Mouse (Mus musculus): Measurements from ENCODE around the gene Dlg2. TPM values are rescaled to one million over a fixed set of nuclear protein-coding genes. Genes with fewer than 3 reads are reported as not detected.

The Dlg2 gene
- total RNA-seq, 2 experiments from 2014 or later, result 0.25 to 0.54 TPM

DNA sequence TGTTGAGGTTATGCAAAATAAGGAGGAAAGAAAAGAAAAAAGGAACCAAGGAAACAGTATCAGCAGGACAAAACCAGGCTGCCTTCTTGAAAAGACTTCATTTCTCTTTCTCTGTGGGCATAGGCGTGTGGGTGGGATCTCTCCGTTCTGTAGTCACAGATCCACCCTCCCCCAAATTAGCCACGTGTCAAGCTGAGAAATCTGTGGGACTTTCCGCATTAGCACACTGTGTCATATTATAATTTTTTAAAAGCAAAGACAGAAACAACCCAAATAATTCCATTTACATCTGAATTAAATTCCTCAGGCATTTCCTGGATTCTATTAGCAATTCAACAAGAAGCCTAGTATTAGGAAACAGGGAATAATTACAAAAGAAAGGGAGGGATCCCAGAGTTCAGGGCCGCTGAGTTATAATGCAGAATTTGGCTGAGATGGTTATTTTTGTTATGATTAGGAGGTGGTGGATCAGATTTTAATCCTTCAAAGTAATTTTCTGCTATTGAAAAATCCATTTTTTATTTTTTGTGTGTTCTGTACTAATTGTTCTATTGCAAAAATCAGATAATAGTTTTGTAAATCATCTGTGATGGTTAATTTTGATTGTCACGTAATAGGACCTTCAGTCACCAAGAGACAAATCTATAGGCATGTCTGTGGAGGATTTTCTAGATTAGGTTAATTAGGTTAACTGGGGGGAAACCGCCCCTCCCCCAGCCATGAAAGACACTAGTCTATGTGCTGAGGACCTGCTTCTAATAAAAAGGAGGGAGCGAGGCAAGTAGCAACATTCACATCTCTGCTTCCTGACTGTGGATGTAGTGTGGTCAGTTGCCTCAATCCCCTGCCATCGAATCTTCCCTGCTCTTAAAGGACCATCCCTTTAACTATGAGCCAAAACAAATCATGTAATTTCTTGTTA lies 63.3 kb downstream of the Dlg2 start:
- no peak for ATAC-seq (replicated peaks; ENCODE audit: poor library complexity)

DNA sequence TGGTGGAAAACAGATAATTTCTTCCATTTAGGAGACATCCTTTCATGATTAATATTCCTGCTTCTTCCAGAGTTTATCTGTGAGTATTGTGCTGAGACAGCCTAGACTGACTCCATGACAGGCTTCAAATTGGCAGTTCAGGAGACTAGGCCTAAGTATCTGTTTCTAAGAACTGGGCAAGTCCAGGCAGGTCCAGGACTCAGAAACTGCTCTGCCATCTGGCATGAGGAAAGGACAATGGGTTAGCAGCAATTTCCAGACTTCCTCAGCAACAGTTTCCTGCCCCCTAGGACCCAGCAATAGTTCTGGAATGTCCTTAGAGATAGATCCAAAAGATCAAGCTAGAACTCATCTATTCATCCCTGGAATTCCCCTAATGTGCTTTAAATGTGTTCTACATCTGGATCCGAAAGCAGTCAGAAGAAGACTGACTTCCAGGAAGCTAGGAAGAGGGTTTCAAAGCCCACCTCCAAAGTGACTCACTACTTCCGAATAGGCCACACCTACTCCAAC lies 64.4 kb downstream of the Dlg2 start:
- ATAC-seq (replicated peaks; ENCODE audit: poor library complexity), result no peak

DNA sequence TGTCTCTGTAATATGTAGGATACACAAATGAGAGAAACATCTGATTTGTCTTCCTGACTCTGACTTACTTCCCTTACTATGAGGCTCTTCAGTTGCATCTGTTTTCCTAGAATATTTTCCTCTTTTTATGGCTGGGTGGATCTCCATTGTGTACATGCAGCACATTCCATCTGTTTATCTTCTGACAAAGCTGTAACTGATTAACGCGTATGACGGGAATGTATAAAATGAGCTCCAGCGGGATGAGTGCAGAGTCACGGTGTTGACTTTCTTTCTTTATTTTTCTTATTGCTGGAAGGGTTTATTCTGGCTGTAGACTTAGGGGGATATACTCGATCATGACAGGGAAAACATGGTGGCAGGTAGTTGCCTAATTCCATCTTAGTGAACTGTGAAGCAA lies 76.9 kb downstream of the Dlg2 start:
- no peak for ATAC-seq (replicated peaks; ENCODE audit: poor library complexity)

DNA sequence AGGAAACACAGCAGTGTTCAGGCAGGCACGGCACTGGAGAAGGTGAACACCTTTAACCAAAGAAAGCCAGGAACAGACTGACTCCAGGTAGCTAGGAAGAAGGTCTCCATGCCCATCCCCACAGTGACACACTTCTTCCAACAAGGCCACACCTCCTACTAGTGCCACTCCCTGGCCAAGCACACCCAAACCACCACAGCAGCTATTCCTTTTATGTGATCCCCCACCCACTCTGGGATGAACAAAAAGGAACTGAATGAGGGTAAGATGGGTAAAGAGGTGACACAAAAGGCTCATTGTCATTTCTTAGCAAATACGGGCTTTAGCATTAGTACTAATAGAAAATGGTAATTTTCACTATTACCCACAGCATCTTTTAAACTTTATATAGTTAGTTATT lies 77.9 kb downstream of the Dlg2 start:
- no peak for ATAC-seq (replicated peaks; ENCODE audit: poor library complexity)

DNA sequence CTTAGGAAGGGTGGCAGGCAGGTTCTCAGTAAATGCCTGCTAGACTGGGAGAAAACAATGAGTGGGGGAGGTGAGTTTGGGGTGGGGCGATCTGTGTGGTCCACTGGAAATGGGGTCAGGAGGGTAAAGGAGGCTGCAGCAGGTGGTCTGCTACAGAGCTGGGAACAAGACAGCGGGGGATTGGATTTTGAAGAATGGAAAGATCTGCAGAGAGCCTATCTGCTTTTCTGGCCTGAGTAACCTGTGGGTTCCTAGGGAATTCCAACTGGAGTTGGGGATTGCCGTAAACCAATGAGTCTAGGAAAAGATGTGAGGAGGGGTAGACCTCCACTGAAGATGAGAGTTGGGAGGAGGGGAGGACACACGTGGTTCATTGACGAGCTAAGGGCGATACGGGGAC lies 92.7 kb downstream of the Dlg2 start:
- no peak for ATAC-seq (replicated peaks; ENCODE audit: poor library complexity)

DNA sequence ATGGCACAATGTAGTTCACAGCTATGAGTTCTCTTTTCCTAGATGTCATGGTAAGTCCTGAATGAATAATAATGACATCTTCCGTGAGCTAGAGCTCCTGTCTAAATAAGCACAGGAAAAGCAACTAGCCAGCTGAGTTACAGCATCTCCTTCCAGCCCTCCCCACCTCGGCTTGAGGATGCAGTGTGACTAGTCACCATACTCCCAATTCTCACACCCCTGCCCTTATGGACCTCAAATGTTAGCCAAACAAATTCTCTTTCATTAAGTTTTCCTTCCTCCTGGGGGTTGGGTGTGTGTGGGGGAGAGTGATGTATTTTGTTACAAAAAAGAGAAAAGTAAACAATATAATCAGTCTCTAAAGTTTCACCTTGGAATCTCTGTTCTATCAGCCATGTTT lies 111.3 kb downstream of the Dlg2 start:
- no peak for ATAC-seq (replicated peaks; ENCODE audit: poor library complexity)

DNA sequence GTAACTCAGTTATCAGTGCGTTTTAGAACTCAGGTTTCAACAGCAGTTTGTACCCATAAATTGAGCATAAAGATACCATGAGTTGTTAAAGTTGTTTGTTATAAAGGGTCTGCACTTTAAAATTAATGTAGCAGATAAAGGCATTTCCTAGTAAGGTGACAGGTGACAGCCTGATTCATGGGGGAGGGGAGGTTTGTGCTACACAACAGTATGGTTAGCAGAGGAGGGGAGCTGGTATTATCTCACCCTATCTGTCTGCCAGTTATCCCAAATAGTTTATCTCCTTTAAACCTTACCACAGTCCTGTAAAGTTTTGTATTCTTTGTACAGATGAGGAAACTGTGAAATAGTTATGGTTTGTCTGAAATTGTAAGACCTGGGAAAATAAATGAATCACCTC lies 111.8 kb downstream of the Dlg2 start:
- no peak for ATAC-seq (replicated peaks; ENCODE audit: poor library complexity)

DNA sequence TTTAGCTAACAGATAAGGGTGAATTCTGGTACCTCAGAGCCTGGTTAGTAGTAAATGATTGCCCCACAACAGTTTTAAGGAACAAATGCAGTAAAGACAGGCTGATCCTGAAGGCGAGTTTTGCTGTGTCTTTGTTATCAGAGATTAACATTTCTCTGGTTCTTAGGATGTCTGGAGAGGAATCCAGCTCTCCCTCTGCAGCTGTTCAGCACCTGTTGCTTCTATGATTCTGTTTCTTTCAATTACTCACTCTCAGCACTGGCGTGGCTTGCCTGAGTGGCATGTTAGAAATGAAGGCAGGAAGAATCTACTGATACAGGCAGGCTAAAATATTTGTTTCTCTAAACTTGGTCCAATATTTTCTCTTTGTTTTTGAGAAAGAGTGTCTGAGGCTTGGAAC lies 133.3 kb downstream of the Dlg2 start:
- ATAC-seq (replicated peaks; ENCODE audit: poor library complexity), result no peak

DNA sequence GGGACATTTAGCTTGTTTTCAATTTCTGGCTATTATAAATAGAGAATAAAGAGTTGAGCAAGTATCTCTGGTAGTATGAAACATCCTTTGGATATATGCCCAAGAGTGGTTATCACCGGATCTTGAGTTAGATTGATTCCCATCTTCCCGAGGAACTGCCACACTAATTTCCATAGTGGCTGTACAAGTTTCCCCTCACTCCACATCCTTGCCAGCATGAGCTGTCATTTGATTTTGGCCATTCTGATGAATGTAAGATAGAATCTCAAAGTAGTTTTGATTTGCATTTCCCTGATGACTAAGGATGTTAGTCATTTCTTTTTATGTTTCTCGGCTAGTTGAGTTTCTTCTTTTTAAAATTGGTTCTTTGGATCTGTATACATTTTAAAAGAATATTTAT lies 154.1 kb downstream of the Dlg2 start:
- no peak for ATAC-seq (replicated peaks; ENCODE audit: poor library complexity)

DNA sequence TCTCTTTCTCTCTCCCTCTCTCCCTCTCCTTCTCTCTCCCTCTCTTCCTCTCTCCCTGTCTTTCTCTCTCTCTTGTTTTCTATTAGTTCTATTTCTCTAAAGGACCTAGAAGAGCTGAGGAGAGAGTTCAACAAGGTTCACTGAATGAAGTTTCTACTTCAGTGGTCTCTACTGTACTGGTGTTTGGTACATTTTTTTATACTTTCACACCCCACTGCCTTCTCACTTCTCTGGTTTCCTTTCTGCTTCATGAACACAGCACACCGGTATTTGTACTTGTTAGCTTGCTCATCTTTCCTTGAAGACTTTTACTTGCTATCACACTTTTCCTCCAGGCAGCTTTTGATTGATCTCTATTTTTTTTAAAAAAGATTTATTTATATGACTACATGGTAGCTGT lies 173.0 kb downstream of the Dlg2 start:
- no peak for ATAC-seq (replicated peaks; ENCODE audit: poor library complexity)

DNA sequence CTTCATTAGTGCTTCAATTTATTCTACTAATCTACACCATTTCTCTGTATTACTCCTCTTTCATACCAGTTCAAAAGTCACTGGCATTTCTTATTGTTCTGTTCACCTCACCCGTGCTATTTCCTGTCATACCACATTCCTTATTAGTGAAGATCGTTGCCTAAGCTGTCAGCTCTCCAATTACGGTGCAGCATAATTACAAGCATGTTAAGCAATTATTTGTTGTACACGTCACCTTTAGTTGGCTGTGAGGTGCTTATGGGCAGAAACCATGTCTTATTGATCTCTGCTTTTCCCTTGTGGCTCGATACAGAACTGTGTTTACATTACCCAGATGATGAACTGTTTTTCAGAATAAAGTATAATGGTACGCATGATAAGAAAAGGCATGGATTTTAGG lies 174.7 kb downstream of the Dlg2 start:
- ATAC-seq (replicated peaks; ENCODE audit: poor library complexity), result no peak

DNA sequence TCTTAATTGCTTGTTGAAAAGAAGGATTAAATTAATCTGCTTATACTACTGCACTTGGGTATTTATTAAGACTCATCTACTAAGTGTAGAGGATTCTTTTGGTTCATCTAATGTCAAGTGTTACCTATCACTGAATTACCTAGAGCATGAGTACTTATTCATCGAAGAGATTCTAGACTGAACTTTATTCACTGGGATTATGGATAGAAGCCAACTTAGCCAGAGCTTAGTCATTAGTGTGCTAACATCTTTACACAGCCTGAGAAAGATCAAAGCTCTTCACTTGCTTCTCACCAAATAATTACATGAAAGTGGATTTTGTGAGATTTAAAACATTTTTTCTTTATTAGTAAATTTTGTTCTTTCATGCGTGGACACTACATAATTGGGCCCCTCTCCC lies 175.1 kb downstream of the Dlg2 start:
- ATAC-seq (replicated peaks; ENCODE audit: poor library complexity), result no peak

DNA sequence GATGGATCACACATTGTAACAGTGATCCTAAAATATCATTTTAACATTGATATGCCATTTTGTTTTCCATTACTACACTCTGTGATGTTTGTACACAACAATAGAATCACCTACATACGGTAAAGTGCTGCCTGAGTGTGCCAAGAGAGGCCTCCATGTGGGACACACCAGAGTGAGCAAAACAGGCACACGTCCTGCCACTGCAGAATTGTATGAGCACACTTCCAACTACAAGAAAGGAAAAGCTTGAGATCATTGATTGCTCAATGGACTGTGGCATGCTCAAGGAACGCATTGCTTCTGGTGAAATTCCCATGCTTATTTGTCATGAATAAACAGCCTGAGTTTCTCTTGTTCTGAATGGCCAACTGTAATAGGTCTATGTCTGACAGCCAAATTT lies 182.1 kb downstream of the Dlg2 start:
- ATAC-seq (replicated peaks; ENCODE audit: poor library complexity), result no peak

DNA sequence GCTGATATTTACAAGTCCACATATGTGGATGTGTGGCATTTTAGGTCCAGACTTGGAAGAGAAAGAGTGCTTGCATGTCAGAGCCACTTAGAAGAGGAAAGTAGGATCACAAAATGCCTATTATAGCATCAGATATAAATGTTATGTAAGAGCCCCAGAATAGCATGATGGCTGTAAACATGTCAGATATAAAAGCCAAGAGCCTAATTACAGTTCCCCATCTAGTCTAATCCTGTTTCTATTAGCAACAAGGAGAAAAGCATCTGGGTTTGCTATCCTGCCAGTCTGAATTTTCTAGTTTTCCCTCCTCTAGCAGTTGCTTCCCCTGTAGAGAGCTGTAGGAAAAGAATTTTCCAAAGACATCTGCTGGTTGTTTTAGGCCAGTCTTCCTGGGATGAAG lies 217.6 kb downstream of the Dlg2 start:
- no peak for ATAC-seq (replicated peaks; ENCODE audit: poor library complexity)

DNA sequence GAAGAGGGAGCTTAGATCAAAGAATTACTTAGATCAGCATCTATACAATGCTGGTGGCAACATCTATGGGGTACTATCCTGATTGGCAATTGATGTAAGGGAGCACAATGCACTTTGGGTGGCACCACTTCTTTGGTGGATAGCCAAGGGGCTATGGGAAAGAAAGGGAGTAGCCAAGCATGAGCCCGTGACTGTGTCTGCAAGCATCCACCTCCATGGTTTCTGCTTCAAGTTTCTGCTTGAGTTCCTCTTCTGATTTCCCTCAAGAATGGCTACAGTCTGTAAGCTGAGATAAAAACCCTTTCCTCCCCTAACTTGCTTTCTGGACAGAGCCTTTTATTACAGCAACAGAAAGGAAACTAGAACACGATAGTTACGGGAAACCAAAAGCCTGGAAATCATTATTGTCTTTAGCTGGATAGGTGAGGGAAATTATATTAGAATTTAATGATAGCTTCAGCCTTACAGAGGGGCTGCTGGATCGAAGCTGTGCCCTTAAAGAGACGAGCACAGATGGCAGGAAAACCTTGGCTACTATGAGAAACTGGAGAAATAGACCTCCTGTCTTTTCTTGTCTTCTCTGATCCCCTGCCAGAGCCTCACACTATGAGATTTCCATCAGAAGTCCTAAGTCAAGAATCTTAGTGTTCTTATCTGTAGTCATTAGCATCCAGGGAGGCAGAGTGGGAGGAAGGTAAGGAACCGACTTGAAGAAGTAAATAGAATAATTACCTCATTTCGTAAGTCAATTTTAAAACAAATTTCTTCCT lies 219.9 kb downstream of the Dlg2 start:
- no peak for ATAC-seq (replicated peaks; ENCODE audit: poor library complexity)

DNA sequence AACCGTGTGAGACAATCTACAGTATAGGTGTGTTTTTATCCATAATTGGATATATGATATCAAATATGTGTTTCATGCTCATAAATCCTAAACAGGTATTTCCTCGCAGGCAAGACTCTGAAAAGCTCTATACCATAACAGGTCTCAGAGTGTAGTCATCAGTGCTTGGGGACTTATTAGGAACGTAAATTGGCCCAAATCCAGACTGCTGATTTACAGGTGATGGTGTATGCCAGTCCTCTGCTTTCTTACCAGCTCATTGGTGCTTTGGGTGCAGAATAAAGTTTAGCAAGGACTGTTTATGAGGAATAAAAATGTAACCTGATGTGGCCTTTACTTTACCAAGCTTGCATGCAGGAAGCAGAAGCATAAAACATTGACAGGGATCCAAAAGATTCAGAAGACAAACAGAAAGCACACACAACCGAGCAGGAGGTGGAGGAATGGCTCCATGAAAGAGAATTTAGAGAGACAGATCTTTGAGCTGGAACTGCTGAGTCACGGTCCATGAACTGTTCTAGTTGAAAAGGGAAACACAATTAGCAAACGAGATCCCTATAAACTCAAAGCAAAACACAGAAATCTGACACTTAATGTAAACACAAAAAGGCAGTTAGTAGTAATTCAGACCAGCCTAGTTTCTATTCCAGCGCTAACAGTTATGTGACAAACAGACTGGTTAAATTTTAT lies 226.8 kb downstream of the Dlg2 start:
- ATAC-seq (replicated peaks; ENCODE audit: poor library complexity), result no peak

DNA sequence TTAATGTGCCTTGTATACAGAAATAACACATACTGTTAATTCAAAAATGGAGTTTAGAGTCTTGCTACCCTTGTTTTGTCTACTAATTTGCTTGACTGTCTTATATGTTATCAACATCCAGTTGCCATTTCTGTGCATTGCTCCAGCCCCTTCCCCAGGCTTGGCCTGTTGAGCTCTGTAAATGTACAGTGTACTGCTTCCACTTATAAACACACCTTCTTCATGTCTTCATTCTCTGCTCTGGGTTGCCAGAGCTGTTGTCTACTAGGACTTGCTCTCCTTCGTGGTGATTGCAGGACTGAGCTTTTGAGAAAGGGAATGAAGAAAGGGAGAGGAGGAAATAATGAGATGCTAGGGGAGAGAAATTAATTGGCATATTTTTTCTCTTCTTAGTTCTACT lies 227.5 kb downstream of the Dlg2 start:
- ATAC-seq (replicated peaks; ENCODE audit: poor library complexity), result no peak

DNA sequence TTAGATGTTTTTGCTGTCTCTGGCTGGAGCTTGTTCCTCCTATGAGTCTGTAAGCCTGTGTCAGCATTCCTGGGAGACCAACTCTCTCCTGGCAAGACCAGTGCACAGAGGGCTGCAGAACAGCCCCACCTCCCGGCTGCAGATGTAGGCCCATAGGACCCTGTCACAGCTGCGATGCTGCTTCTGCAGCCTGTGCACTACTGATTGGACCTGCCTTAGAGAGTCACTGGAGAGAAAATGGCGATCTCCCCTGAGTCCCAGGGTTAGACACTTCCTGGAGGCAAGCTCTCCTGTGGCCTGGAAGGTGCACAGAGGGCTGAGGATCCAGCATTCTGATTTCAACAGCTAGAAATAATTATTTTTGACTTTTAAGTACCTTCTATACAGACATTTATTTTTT lies 257.6 kb downstream of the Dlg2 start:
- no peak for ATAC-seq (replicated peaks; ENCODE audit: poor library complexity)

DNA sequence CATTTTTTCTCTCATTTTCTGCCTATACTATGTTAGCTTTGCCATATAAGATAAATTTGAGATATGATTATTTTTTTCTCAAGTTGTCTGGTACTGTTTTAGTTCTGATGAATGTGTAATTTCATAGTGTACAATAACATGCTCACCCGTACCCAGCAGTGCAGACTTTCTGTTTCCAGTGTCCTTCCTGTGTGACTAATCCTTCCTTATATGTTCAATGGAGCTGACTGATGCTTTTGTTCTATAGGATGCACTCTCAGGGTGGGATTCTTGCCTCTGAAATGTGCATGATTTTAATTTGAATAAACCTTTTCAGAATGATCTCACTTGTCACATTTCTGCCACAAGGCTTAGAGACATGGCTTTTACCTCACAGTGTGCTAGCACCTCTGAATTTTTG lies 259.9 kb downstream of the Dlg2 start:
- ATAC-seq (replicated peaks; ENCODE audit: poor library complexity), result no peak

DNA sequence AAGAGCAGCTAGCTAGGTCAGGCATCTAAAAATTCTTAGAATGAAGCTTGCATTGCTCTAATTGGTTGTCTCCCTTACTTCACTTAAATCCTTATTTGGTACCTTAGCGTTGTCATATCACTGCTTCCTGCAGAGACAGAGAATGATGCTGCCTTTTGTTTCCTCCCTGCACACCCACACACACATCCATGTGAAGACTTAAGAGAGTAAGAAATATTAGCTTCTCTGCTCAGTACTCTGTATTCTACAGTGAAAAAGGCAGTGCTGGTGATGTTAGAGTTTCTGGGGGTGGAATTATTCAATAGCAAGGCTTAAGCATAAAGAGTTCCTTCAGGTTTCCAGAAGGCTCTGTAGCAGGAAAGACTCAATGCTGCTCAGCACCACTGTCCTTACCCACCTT lies 272.2 kb downstream of the Dlg2 start:
- no peak for ATAC-seq (replicated peaks; ENCODE audit: poor library complexity)

DNA sequence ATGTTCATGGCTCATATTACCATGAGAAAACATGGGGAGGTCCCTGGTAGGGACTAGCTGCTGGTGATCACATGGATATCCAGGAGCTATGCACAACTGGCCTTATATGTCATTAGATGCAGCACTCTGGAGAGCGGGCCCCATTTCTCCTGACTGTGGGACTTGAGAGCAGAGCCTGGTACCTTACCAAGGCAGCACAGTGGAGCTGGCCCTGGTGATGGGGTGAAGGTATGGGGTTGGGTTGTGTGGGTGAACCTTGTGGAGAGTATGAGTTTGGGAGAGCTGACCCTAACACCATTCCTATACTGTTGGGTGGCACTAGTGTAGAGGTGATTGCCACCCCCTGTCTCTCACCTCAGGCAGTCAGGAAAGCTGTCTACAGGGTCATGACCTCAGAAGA lies 311.5 kb downstream of the Dlg2 start:
- no peak for ATAC-seq (replicated peaks; ENCODE audit: poor library complexity)

DNA sequence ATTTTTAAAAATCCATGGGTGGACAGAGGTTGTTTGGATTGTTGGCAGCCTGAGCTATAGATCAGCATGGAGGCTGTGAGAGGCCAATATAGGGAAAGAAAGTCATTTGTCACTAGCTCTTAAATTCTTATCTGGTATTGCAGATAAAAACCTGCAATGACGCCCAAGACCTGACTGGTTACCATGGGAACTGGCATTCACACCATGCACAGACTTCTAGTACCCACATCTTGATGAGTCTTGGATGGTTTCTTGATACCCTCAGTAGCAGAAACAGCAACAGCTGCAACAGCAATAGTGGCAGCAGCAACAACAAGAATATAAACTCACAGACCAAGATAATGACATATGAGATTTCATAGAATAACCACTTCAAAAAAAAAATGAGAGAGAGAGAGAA lies 315.1 kb downstream of the Dlg2 start:
- ATAC-seq (replicated peaks; ENCODE audit: poor library complexity), result no peak
